Mouse (Mus musculus) frontal cortex, adult 2 months (tissue): Measurements from ENCODE around the gene Cdca8. TPM values are rescaled to one million over a fixed set of nuclear protein-coding genes. Genes with fewer than 3 reads are reported as not detected.

Source experiments
- DNase-seq, 2 experiments: peaks; one replicate each; pipeline ENCODE4 v3.0.0; 2022; ENCODE audit warnings: low spot score in 1 of 2; ENCODE audit errors: extremely low spot score in 1 of 2
- polyA plus RNA-seq: library from polyadenylated mRNA; depleted of rRNA; stranded (reverse); fragments of >200 nt; gene quantifications from 2 replicates; pipeline ENCODE4 v1.2.3, GENCODE M21; 2012; rRNA removed

The Cdca8 gene
- polyA plus RNA-seq, 1 experiment: 2.6 TPM

- DNase-seq: no peak
Observed at GRCm38 (mm10) chr4:124882151-124882729, 56.9 kb downstream of the Cdca8 start.

- DNase-seq: peak; percentile 72 to 86
Observed at GRCm38 (mm10) chr4:124881341-124881908, 57.7 kb downstream of the Cdca8 start.

GRCm38 (mm10) chr4:124880599-124880998 is 58.5 kb downstream of the Cdca8 start, which contains the start of gene Epha10:
TSS of gene Epha10 (plus strand) at chr4:124880899.
- DNase-seq: no peak

GRCm38 (mm10) chr4:124872719-124873118 is 66.4 kb downstream of the Cdca8 start:
- DNase-seq: no peak

Other genes with a start within 250 kb of the Cdca8 start
- gene Utp11, start 245.7 kb downstream of the Cdca8 start, polyA plus RNA-seq: 19.0 and 20.7 TPM in 2 replicates
- gene Fhl3, start 238.6 kb downstream of the Cdca8 start, polyA plus RNA-seq: 2.0 and 2.2 TPM in 2 replicates
- 35.5 and 40.4 TPM in 2 replicates for gene Sf3a3, start 224.5 kb downstream of the Cdca8 start, polyA plus RNA-seq
- 58.0 and 71.4 TPM in 2 replicates for gene Inpp5b, start 197.5 kb downstream of the Cdca8 start, polyA plus RNA-seq
- gene Mtf1, start 137.2 kb downstream of the Cdca8 start, polyA plus RNA-seq: 12.9 and 13.2 TPM in 2 replicates
- gene Yrdc, start 88.6 kb downstream of the Cdca8 start, polyA plus RNA-seq: 34.5 and 36.8 TPM in 2 replicates
- gene 1110065P20Rik, start 88.1 kb downstream of the Cdca8 start, polyA plus RNA-seq: 91.4 and 98.1 TPM in 2 replicates
- 48.7 and 52.5 TPM in 2 replicates for gene Maneal, start 77.1 kb downstream of the Cdca8 start, polyA plus RNA-seq
- 49.8 and 50.9 TPM in 2 replicates for gene Epha10, start 58.4 kb downstream of the Cdca8 start, polyA plus RNA-seq
- 20.9 and 21.3 TPM in 2 replicates for gene 9930104L06Rik, start 2.3 kb downstream of the Cdca8 start, polyA plus RNA-seq
- 3.6 and 8.3 TPM in 2 replicates for gene Rspo1, start 47.1 kb upstream of the Cdca8 start, polyA plus RNA-seq
- gene Gnl2, start 77.3 kb upstream of the Cdca8 start, polyA plus RNA-seq: 115 and 127 TPM in 2 replicates
- 0.42 and 0.44 TPM in 2 replicates for gene Dnali1, start 126.4 kb upstream of the Cdca8 start, polyA plus RNA-seq
- gene Snip1, start 127.4 kb upstream of the Cdca8 start, polyA plus RNA-seq: 11.6 and 12.0 TPM in 2 replicates
- gene Meaf6, start 145.8 kb upstream of the Cdca8 start, polyA plus RNA-seq: 105 and 111 TPM in 2 replicates
- 1.3 and 1.6 TPM in 2 replicates for gene Zc3h12a, start 188.5 kb upstream of the Cdca8 start, polyA plus RNA-seq